Mouse (Mus musculus) heart, postnatal 0 days (tissue): ENCODE results near the gene Reep3. TPM values are rescaled to one million over a fixed set of nuclear protein-coding genes. Genes with fewer than 3 reads are reported as not detected.

ENCODE experiments used
- ATAC-seq: fragments of 200-750 bp; cut with Nextera tagmentation; 2 replicates; pipeline ENCODE4 v1.8.0; 2017; ENCODE audit warnings: low read depth, moderate number of reproducible peaks, moderate library complexity; ENCODE audit not compliant: insufficient read depth
- DNase-seq: peaks from one replicate; pipeline ENCODE4 v3.0.0-alpha.2; 2016; ENCODE audit warnings: low spot score
- H3K27ac ChIP-seq: fragments of 300-500 bp; sonication (generic); 2 replicates; pipeline ENCODE4 v1.5.1; 2014; ENCODE audit warnings: low read depth, mild to moderate bottlenecking
- H3K27me3 ChIP-seq: fragments of 300-500 bp; sonication (generic); 2 replicates; pipeline ENCODE4 v1.6.1; 2014; ENCODE audit warnings: low read length, mixed read lengths; ENCODE audit not compliant: control insufficient read depth, insufficient read depth
- H3K36me3 ChIP-seq: fragments of 300-500 bp; sonication (generic); replicated peaks from 2 replicates; pipeline ENCODE4 v1.6.1; 2014; ENCODE audit warnings: low read length, mixed read lengths; ENCODE audit not compliant: control insufficient read depth, insufficient read depth
- H3K4me1 ChIP-seq: fragments of 300-500 bp; sonication (generic); 2 replicates; pipeline ENCODE4 v1.6.1; 2014; ENCODE audit warnings: antibody characterized with exemption; ENCODE audit not compliant: control insufficient read depth, insufficient read depth
- H3K4me2 ChIP-seq: fragments of 300-500 bp; sonication (generic); 2 replicates; pipeline ENCODE4 v1.6.1; 2014; ENCODE audit warnings: low read depth, mild to moderate bottlenecking, low read length, moderate library complexity
- H3K4me3 ChIP-seq: fragments of 300-500 bp; sonication (generic); 2 replicates; pipeline ENCODE4 v1.5.1; 2014; ENCODE audit warnings: low read depth, low read length
- H3K9ac ChIP-seq: fragments of 300-500 bp; sonication (generic); replicated peaks from 2 replicates; pipeline ENCODE4 v1.6.1; 2014; ENCODE audit warnings: low read depth, low read length, mixed read lengths
- H3K9me3 ChIP-seq: fragments of 300-500 bp; sonication (generic); replicated peaks from 2 replicates; pipeline ENCODE4 v1.6.1; 2016; ENCODE audit warnings: low read length; ENCODE audit not compliant: control insufficient read depth
- CTCF ChIP-seq: IDR thresholded peaks from 2 replicates; pipeline ENCODE4 v1.5.1; 2016; ENCODE audit warnings: antibody characterized with exemption, control low read depth, low read depth
- EP300 ChIP-seq: IDR thresholded peaks from 2 replicates; pipeline ENCODE4 v1.6.1; 2016; ENCODE audit warnings: antibody characterized with exemption, low read depth
- WGBS: fragments of 180-500 bp; shearing (Covaris S2); extraction: QIAGEN DNeasy Blood & Tissue Kit; methylation state at CpG from one replicate; pipeline ENCODE4 v1.1.7; 2014; 5-methylcytosine and 5-hydroxymethylcytosine counted together
- polyA plus RNA-seq: library from polyadenylated mRNA; unstranded; fragments of >200 nt; fragmentation: Nextera tagmentation; extraction: Ambion mirVana; gene quantifications from 2 replicates; pipeline ENCODE4 v1.2.1, GENCODE M21; 2015
- total RNA-seq: library from RNA; depleted of rRNA; stranded (reverse); fragments of >200 nt; gene quantifications from 2 replicates; pipeline ENCODE4 v1.2.3, GENCODE M21; 2014; ENCODE audit warnings: low replicate concordance

Gene Reep3
- total and polyA plus RNA-seq, 2 experiments from 2014 or later: 26.6 to 26.8 TPM

GRCm38 (mm10) chr10:67000136-67000535, 96.6 kb downstream of the Reep3 start:
- Histone ChIP-seq H3K9ac (no peak overlapping the region), H3K27me3 (no peaks in the 10 kb centered on the region), H3K27ac (peak overlapping the region; percentile 81), H3K9me3 (no peaks in the 10 kb centered on the region), H3K36me3 (no peaks in the 10 kb centered on the region), H3K4me1 (peaks cover 17% of the 10 kb centered on the region), H3K4me2 (no peak overlapping the region), H3K4me3 (no peak overlapping the region)
- no peak for ATAC-seq
- 43% methylated on average over 5 of the region's 5 CpGs for WGBS
- peak; percentile 56 for DNase-seq
- TF ChIP-seq EP300: no peak
- TF ChIP-seq CTCF: no peak

GRCm38 (mm10) chr10:66998770-66999169, 98.0 kb downstream of the Reep3 start:
- no peak overlapping the region for H3K9ac ChIP-seq
- no peak overlapping the region for H3K4me2 ChIP-seq
- H3K27me3 ChIP-seq: no peaks in the 10 kb centered on the region
- no peak overlapping the region for H3K4me3 ChIP-seq
- H3K9me3 ChIP-seq: no peaks in the 10 kb centered on the region
- no peak for ATAC-seq
- H3K36me3 ChIP-seq: no peaks in the 10 kb centered on the region
- DNase-seq: no peak
- 83% methylated on average over 7 of the region's 7 CpGs for WGBS
- no peak for TF ChIP-seq CTCF
- H3K4me1 ChIP-seq: peaks cover 25% of the 10 kb centered on the region
- no peak overlapping the region for H3K27ac ChIP-seq

DNA sequence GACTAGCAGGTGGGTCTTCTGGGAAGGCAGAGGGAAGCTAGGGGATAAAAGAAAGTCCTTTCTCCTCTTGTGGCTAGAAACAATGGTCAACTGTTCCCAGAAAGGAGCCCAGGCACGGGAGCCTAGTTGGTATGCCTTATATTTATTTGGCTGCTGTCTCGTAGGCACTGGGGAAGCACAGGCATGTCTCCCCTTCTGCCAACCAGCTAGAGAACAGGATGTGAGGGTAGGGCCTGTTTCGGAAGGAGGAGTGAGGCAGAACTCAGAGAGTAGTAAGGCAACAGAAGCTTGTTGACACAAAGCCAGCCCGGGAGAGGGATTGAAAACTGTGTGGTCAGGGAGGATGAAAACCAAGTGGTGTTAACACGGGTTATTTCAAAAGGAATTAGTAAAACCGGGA, 101.6 kb downstream of the Reep3 start:
- Histone ChIP-seq H3K27me3 (no peaks in the 10 kb centered on the region), H3K9me3 (no peaks in the 10 kb centered on the region), H3K36me3 (no peaks in the 10 kb centered on the region), H3K4me3 (no peak overlapping the region), H3K9ac (no peak overlapping the region), H3K27ac (peak overlapping the region; percentile 51), H3K4me1 (peaks cover 17% of the 10 kb centered on the region), H3K4me2 (no peak overlapping the region)
- ATAC-seq: no peak
- DNase-seq: peak; percentile 13
- TF ChIP-seq EP300 (no peak), CTCF (no peak)
- 45% methylated on average over 6 of the region's 6 CpGs for WGBS

- TF ChIP-seq CTCF: no peak
- no peak for TF ChIP-seq EP300
- no peak overlapping the region for H3K9ac ChIP-seq
- 27% methylated on average over 5 of the region's 5 CpGs for WGBS
- H3K27me3 ChIP-seq: no peaks in the 10 kb centered on the region
- H3K9me3 ChIP-seq: 0 out of 2 replicates have a peak, but pooled peaks cover 3% of the 10 kb centered on the region
- DNase-seq (peak; percentile 39), ATAC-seq (peak; percentile 79)
- H3K4me2 ChIP-seq: no peak overlapping the region
- peak overlapping the region; percentile 51 for H3K27ac ChIP-seq
- no peak overlapping the region for H3K4me3 ChIP-seq
- H3K4me1 ChIP-seq: peaks cover 14% of the 10 kb centered on the region
- H3K36me3 ChIP-seq: no peaks in the 10 kb centered on the region
Observed at GRCm38 (mm10) chr10:66994469-66994868, 102.3 kb downstream of the Reep3 start.

DNA sequence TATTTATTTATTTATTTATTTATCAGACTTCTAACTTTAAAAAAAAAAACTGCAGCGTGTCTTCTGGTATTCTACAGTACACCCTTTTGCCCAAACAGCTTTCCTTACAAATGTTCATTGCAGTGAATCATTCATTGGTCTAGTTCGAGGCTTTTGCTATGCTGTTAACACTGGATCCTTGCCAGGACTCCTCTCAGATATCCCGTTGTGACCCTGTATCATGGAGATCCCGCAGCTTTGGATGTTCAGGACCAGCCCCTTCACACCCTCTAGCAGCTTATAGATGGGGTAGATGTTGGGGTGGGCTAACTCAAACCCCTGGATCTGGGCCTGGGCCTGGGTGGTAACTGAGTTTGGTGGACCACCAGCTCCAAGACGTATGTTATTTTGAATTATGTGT, 104.2 kb downstream of the Reep3 start:
- ATAC-seq (no peak), DNase-seq (no peak)
- TF ChIP-seq EP300 (no peak), CTCF (no peak)
- Histone ChIP-seq H3K27ac (no peak overlapping the region), H3K4me1 (peaks cover 14% of the 10 kb centered on the region), H3K4me3 (no peak overlapping the region), H3K36me3 (no peaks in the 10 kb centered on the region), H3K4me2 (no peak overlapping the region), H3K9me3 (0 out of 2 replicates have a peak, but pooled peaks cover 10% of the 10 kb centered on the region), H3K9ac (no peak overlapping the region), H3K27me3 (no peaks in the 10 kb centered on the region)
- 41% methylated on average over 5 of the region's 5 CpGs for WGBS

- Histone ChIP-seq H3K27ac (no peak overlapping the region), H3K36me3 (no peaks in the 10 kb centered on the region), H3K9ac (no peak overlapping the region), H3K4me3 (no peak overlapping the region), H3K9me3 (0 out of 2 replicates have a peak, but pooled peaks cover 10% of the 10 kb centered on the region), H3K4me2 (no peak overlapping the region), H3K4me1 (peaks cover 12% of the 10 kb centered on the region), H3K27me3 (no peaks in the 10 kb centered on the region)
- TF ChIP-seq EP300 (no peak), CTCF (no peak)
- DNase-seq: no peak
- 85% methylated on average over 3 of the region's 3 CpGs for WGBS
- no peak for ATAC-seq
Observed at GRCm38 (mm10) chr10:66990506-66990905, 106.2 kb downstream of the Reep3 start.
